Mouse (Mus musculus) heart, embryonic 13.5 days (tissue): ENCODE measurements around the gene Sla2. TPM values are rescaled to one million over a fixed set of nuclear protein-coding genes. Genes with fewer than 3 reads are reported as not detected.
"Not testable (repeated sequence)": the region's sequence is repeated elsewhere in the genome, so short reads cannot be mapped to it uniquely, and the experiment has no call there.

Experiments used
- ATAC-seq: fragments of 200-750 bp; cut with Nextera tagmentation; 2 replicates; pipeline ENCODE4 v1.8.0; 2017; ENCODE audit warnings: moderate TSS enrichment; ENCODE audit not compliant: insufficient number of reproducible peaks, low FRiP score, low TSS enrichment; ENCODE audit errors: extremely low read depth
- H3K27ac ChIP-seq: fragments of 300-500 bp; sonication (generic); replicated peaks from 2 replicates; pipeline ENCODE4 v1.5.1; 2015; ENCODE audit warnings: moderate library complexity, mild to moderate bottlenecking, inconsistent platforms
- H3K27me3 ChIP-seq: fragments of 300-500 bp; sonication (generic); replicated peaks from 2 replicates; pipeline ENCODE4 v1.6.1; 2015; ENCODE audit warnings: mild to moderate bottlenecking, inconsistent platforms
- H3K36me3 ChIP-seq: fragments of 300-500 bp; sonication (generic); 2 replicates; pipeline ENCODE4 v1.6.1; 2015; ENCODE audit warnings: mild to moderate bottlenecking, inconsistent platforms
- H3K4me1 ChIP-seq: fragments of 300-500 bp; sonication (generic); 2 replicates; pipeline ENCODE4 v1.6.1; 2015; ENCODE audit warnings: inconsistent platforms
- H3K4me2 ChIP-seq: fragments of 300-500 bp; sonication (generic); 2 replicates; pipeline ENCODE4 v1.6.1; 2015; ENCODE audit warnings: inconsistent platforms, mild to moderate bottlenecking, moderate library complexity
- H3K4me3 ChIP-seq: fragments of 300-500 bp; sonication (generic); 2 replicates; pipeline ENCODE4 v1.5.1; 2015; ENCODE audit warnings: moderate library complexity, mild to moderate bottlenecking, inconsistent platforms
- H3K9ac ChIP-seq: fragments of 300-500 bp; sonication (generic); 2 replicates; pipeline ENCODE4 v1.6.1; 2015; ENCODE audit warnings: inconsistent platforms, mild to moderate bottlenecking, moderate library complexity
- H3K9me3 ChIP-seq: fragments of 300-500 bp; sonication (generic); 2 replicates; pipeline ENCODE4 v1.6.1; 2016; ENCODE audit warnings: inconsistent platforms
- WGBS: fragments of 180-500 bp; shearing (Covaris S2); methylation state at CpG from one replicate; pipeline ENCODE4 v1.1.7; 2015; ENCODE audit warnings: mixed read lengths; 5-methylcytosine and 5-hydroxymethylcytosine counted together
- polyA plus RNA-seq: library from polyadenylated mRNA; unstranded; fragments of >200 nt; fragmentation: Nextera tagmentation; extraction: Ambion mirVana; gene quantifications from 2 replicates; pipeline ENCODE4 v1.2.1, GENCODE M21; 2015

Sla2 gene
- polyA plus RNA-seq, 1 experiment from 2014 or later: 0.37 TPM

DNA sequence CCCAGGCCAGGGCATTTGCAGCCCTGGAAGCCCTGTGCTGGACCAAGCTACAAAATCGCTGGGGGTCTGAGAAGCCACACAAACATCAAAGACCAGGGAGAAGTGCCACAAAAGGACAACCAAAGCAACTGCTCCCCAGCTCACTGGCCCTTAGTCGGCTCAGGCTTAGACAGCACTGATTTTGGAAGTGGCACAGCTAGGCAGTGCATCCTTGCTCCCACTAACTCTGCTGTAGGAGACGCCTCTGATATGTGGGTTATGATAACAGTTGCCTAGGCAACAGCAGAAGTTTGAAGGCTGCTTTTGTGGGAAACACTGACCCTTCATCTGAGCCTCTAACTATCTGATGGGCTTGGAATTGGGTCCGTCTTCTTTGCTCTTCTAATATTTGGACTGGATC is 12.2 kb upstream of the Sla2 start:
- WGBS: 44% methylated on average over 4 of the region's 4 CpGs
- no peaks in the 10 kb centered on the region for H3K9me3 ChIP-seq
- H3K9ac ChIP-seq: no peak overlapping the region
- H3K4me1 ChIP-seq: peaks cover 11% of the 10 kb centered on the region
- no peak for ATAC-seq
- H3K36me3 ChIP-seq: no peaks in the 10 kb centered on the region
- peaks cover 5% of the 10 kb centered on the region; the same call in 1 of the 2 replicates for H3K27me3 ChIP-seq
- H3K27ac ChIP-seq: no peak overlapping the region
- H3K4me2 ChIP-seq: no peak overlapping the region
- H3K4me3 ChIP-seq: no peak overlapping the region

- no peak overlapping the region for H3K9ac ChIP-seq
- no peak overlapping the region for H3K27ac ChIP-seq
- ATAC-seq: no peak
- peaks cover 5% of the 10 kb centered on the region; the same call in 1 of the 2 replicates for H3K27me3 ChIP-seq
- 41% methylated on average over 4 of the region's 4 CpGs for WGBS
- H3K4me1 ChIP-seq: peaks cover 11% of the 10 kb centered on the region
- H3K4me2 ChIP-seq: no peak overlapping the region
- H3K9me3 ChIP-seq: no peaks in the 10 kb centered on the region
- H3K4me3 ChIP-seq: no peak overlapping the region
- no peaks in the 10 kb centered on the region for H3K36me3 ChIP-seq
These were observed 11.4 kb upstream of the Sla2 start for GRCm38 (mm10) chr2:156898374-156898773.

- WGBS: 77% methylated on average over 9 of the region's 9 CpGs
- Histone ChIP-seq H3K9me3 (no peaks in the 10 kb centered on the region), H3K4me2 (no peak overlapping the region), H3K9ac (no peak overlapping the region), H3K36me3 (no peaks in the 10 kb centered on the region), H3K27me3 (peaks cover 5% of the 10 kb centered on the region; the same call in 1 of the 2 replicates), H3K4me1 (peaks cover 11% of the 10 kb centered on the region), H3K27ac (no peak overlapping the region), H3K4me3 (no peak overlapping the region)
- no peak for ATAC-seq
These were observed 10.0 kb upstream of the Sla2 start for GRCm38 (mm10) chr2:156897034-156897433.

GRCm38 (mm10) chr2:156896384-156896914 is 9.5 kb upstream of the Sla2 start:
- H3K36me3 ChIP-seq: no peaks in the 10 kb centered on the region
- H3K4me1 ChIP-seq: peaks cover 11% of the 10 kb centered on the region
- no peak overlapping the region for H3K9ac ChIP-seq
- H3K27me3 ChIP-seq: peaks cover 5% of the 10 kb centered on the region; the same call in 1 of the 2 replicates
- H3K4me3 ChIP-seq: no peak overlapping the region
- no peak for ATAC-seq
- H3K27ac ChIP-seq: no peak overlapping the region
- H3K4me2 ChIP-seq: no peak overlapping the region
- no peaks in the 10 kb centered on the region for H3K9me3 ChIP-seq
- WGBS: 65% methylated on average over 9 of the region's 9 CpGs

DNA sequence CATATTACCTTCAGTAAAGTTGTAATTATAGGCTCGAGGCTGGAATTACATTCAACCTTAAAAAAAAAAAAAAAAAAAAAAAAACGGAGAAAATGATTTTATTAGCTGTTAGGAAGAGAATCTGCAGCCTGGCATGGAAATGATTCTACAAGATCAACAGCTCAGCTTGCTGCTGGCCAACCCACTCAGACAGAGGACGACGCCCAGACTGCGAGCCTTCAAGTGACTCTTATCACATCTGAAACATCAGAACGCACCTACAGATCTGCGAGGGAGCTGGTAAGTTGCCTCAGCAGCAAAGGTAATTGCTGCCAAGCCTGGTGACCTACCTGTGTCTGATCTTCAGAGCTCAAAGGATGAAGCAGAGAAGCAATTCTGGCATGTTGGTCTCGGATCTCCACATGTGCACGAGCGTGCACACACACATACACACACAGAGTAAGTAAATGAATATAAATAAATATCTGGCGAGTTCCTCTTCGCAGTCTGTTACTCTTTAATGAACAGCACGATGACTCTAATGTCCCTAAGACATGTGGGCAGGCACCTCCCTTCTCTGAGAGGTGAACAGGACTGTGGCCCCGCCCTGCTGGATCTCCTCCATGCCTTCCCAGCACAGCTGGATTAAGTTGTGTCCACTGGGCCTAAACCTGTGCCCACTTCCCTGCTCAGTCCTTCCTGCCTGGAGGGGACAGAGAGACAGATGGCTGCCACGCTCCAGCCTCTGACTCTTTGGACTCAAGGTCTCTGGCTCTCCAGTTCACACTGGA is 7.7 kb upstream of the Sla2 start:
- Histone ChIP-seq H3K27ac (no peak overlapping the region), H3K9ac (no peak overlapping the region), H3K4me1 (peaks cover 11% of the 10 kb centered on the region), H3K36me3 (no peaks in the 10 kb centered on the region), H3K9me3 (no peaks in the 10 kb centered on the region), H3K4me2 (no peak overlapping the region), H3K4me3 (no peak overlapping the region), H3K27me3 (peaks cover 5% of the 10 kb centered on the region; the same call in 1 of the 2 replicates)
- ATAC-seq: no peak
- WGBS: 69% methylated on average over 15 of the region's 15 CpGs

- 63% methylated on average over 6 of the region's 6 CpGs for WGBS
- Histone ChIP-seq H3K9ac (no peak overlapping the region), H3K9me3 (no peaks in the 10 kb centered on the region), H3K4me1 (peaks cover 2% of the 10 kb centered on the region), H3K27ac (no peak overlapping the region), H3K27me3 (peaks cover 5% of the 10 kb centered on the region; the same call in 1 of the 2 replicates), H3K4me3 (no peak overlapping the region), H3K36me3 (no peaks in the 10 kb centered on the region), H3K4me2 (no peak overlapping the region)
- ATAC-seq: no peak
These were observed 5.8 kb upstream of the Sla2 start for GRCm38 (mm10) chr2:156892821-156893220.

DNA sequence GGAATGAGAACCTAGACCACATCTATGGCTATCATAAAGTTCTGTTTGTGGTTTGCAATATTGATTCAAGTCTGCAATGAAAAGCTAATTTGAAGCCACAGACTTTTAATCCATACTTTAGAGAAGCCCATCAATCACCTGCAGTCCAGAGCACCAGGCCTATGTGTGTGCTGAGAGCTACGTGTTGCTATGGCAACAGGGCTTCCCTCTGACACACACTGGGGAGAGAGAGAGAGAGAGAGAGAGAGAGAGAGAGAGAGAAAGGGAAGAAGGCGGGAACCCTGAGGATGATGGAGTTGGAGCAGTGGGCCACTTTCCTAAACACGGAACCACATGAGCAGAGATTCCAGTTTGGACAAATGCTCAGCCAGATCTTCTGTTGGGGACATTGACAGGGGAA is 5.2 kb upstream of the Sla2 start:
- Histone ChIP-seq H3K27me3 (no peaks in the 10 kb centered on the region), H3K4me2 (no peak overlapping the region), H3K36me3 (no peaks in the 10 kb centered on the region), H3K9me3 (no peaks in the 10 kb centered on the region), H3K4me3 (no peak overlapping the region), H3K27ac (no peak overlapping the region), H3K4me1 (no peaks in the 10 kb centered on the region), H3K9ac (no peak overlapping the region)
- no peak for ATAC-seq
- 58% methylated on average over 3 of the region's 3 CpGs for WGBS

GRCm38 (mm10) chr2:156888490-156888889 is 1.5 kb upstream of the Sla2 start:
- Histone ChIP-seq H3K36me3 (no peaks in the 10 kb centered on the region), H3K4me3 (no peak overlapping the region), H3K9me3 (no peaks in the 10 kb centered on the region), H3K4me2 (no peak overlapping the region), H3K4me1 (peaks cover 5% of the 10 kb centered on the region; the same call in 1 of the 2 replicates), H3K27me3 (no peaks in the 10 kb centered on the region), H3K9ac (no peak overlapping the region), H3K27ac (no peak overlapping the region)
- WGBS: 65% methylated on average over 3 of the region's 3 CpGs
- ATAC-seq: no peak

GRCm38 (mm10) chr2:156886084-156886631 is 834 bp downstream of the Sla2 start:
- no peak overlapping the region for H3K4me3 ChIP-seq
- H3K4me2 ChIP-seq: no peak overlapping the region
- H3K36me3 ChIP-seq: no peaks in the 10 kb centered on the region
- no peaks in the 10 kb centered on the region for H3K9me3 ChIP-seq
- H3K27me3 ChIP-seq: no peaks in the 10 kb centered on the region
- H3K27ac ChIP-seq: no peak overlapping the region
- no peak overlapping the region for H3K9ac ChIP-seq
- peaks cover 5% of the 10 kb centered on the region; the same call in 1 of the 2 replicates for H3K4me1 ChIP-seq
- 71% methylated on average over 10 of the region's 10 CpGs for WGBS
- ATAC-seq: no peak

DNA sequence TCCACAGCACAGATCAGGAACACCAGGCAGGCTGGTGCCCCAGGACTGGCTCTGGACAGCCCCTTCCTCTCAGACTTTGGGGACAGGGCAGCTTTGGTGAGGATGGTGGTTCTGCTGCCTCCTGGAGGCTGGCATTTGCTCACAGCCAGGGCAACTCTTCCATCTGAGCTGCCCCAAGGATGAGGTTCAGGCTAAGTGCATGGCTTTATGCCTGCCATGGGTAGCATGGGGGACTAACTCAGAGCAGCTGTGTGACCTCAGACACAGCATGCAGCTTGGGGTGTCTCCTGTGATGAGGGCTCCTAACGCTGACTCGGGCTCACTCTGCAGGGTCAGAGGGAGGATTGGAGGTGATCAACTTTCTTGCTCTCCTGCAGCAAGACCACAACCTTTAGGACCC is 1.3 kb downstream of the Sla2 start:
- H3K36me3 ChIP-seq, H3K27me3 ChIP-seq, H3K27ac ChIP-seq, H3K4me1 ChIP-seq, H3K4me3 ChIP-seq, H3K9ac ChIP-seq, H3K9me3 ChIP-seq, H3K4me2 ChIP-seq, ATAC-seq: not testable (repeated sequence)
- 72% methylated on average over 2 of the region's 2 CpGs for WGBS

- H3K9me3 ChIP-seq: no peaks in the 10 kb centered on the region
- no peak overlapping the region for H3K4me2 ChIP-seq
- no peak for ATAC-seq
- no peak overlapping the region for H3K9ac ChIP-seq
- H3K27me3 ChIP-seq: no peaks in the 10 kb centered on the region
- 71% methylated on average over 10 of the region's 10 CpGs for WGBS
- no peak overlapping the region for H3K27ac ChIP-seq
- peaks cover 5% of the 10 kb centered on the region; the same call in 1 of the 2 replicates for H3K4me1 ChIP-seq
- no peaks in the 10 kb centered on the region for H3K36me3 ChIP-seq
- no peak overlapping the region for H3K4me3 ChIP-seq
These were observed 2.4 kb downstream of the Sla2 start for GRCm38 (mm10) chr2:156884396-156885211.
